Mouse (Mus musculus) spleen, adult 2 months (tissue): ENCODE measurements around the gene Gldn. TPM values are rescaled to one million over a fixed set of nuclear protein-coding genes. Genes with fewer than 3 reads are reported as not detected.

ENCODE experiments used
- DNase-seq, 2 experiments: peaks; one replicate each; pipeline versions ENCODE4 v3.0.0 to v3.0.0-alpha.2; 2012 to 2021; ENCODE audit warnings: low spot score in 2 of 2, low read depth in 1 of 2
- H3K27ac ChIP-seq: fragments of 200-500 bp; 2 replicates; pipeline ENCODE4 v1.5.1; 2012; ENCODE audit warnings: low read length, inconsistent platforms; ENCODE audit not compliant: insufficient read depth
- H3K27me3 ChIP-seq: fragments of 200-500 bp; 2 replicates; pipeline ENCODE4 v1.6.1; 2012; ENCODE audit warnings: mild to moderate bottlenecking, moderate library complexity, low read length, inconsistent platforms; ENCODE audit not compliant: control insufficient read depth, insufficient read depth
- H3K36me3 ChIP-seq: fragments of 200-500 bp; 2 replicates; pipeline ENCODE4 v1.6.1; 2012; ENCODE audit warnings: mild to moderate bottlenecking, low read length, inconsistent platforms; ENCODE audit not compliant: control insufficient read depth, insufficient read depth
- H3K4me1 ChIP-seq: fragments of 200-500 bp; 2 replicates; pipeline ENCODE4 v1.6.1; 2011; ENCODE audit warnings: inconsistent platforms; ENCODE audit not compliant: control insufficient read depth, insufficient read depth, insufficient read length
- H3K4me3 ChIP-seq: fragments of 200-500 bp; 2 replicates; pipeline ENCODE4 v1.5.1; 2011; ENCODE audit warnings: mild to moderate bottlenecking, inconsistent platforms; ENCODE audit not compliant: insufficient read depth, insufficient read length; ENCODE audit errors: extremely low read depth
- CTCF ChIP-seq: fragments of 200-500 bp; IDR thresholded peaks from 2 replicates; pipeline ENCODE4 v1.5.1; 2011; ENCODE audit warnings: mild to moderate bottlenecking, inconsistent platforms; ENCODE audit not compliant: insufficient read depth, insufficient read length, insufficient replicate concordance; ENCODE audit errors: extremely low read depth
- POLR2A ChIP-seq: fragments of 200-500 bp; IDR thresholded peaks from 2 replicates; pipeline ENCODE4 v1.6.1; 2011; ENCODE audit warnings: low read depth, low read length, inconsistent platforms
- WGBS: fragments of 180-500 bp; shearing (Covaris S2); methylation state at CpG from one replicate; pipeline ENCODE4 v1.1.7; 2018; 5-methylcytosine and 5-hydroxymethylcytosine counted together
- polyA plus RNA-seq: library from polyadenylated mRNA; depleted of rRNA; stranded (reverse); fragments of >200 nt; gene quantifications from 2 replicates; pipeline ENCODE4 v1.2.3, GENCODE M21; 2012

Gene Gldn
- polyA plus RNA-seq, 1 experiment, result 0.07 TPM

GRCm38 (mm10) chr9:54279046-54279589 lies 7.2 kb upstream of the Gldn start:
- no peak for TF ChIP-seq CTCF
- no peak for TF ChIP-seq POLR2A
- 82% methylated on average over 12 of the region's 12 CpGs for WGBS
- no peak overlapping the region for H3K27ac ChIP-seq
- no peak overlapping the region for H3K4me3 ChIP-seq
- H3K36me3 ChIP-seq, result no peaks in the 10 kb centered on the region
- H3K4me1 ChIP-seq, result no peaks in the 10 kb centered on the region
- DNase-seq, result no peak
- no peaks in the 10 kb centered on the region for H3K27me3 ChIP-seq

GRCm38 (mm10) chr9:54287804-54288203 lies 1.5 kb downstream of the Gldn start:
- Histone ChIP-seq H3K36me3 (no peaks in the 10 kb centered on the region), H3K27me3 (no peaks in the 10 kb centered on the region), H3K4me3 (no peak overlapping the region), H3K27ac (no peak overlapping the region), H3K4me1 (no peaks in the 10 kb centered on the region)
- WGBS, result 76% methylated on average over 5 of the region's 5 CpGs
- DNase-seq, result no peak
- TF ChIP-seq CTCF (no peak), POLR2A (no peak)

- no peak overlapping the region for H3K27ac ChIP-seq
- H3K36me3 ChIP-seq, result no peaks in the 10 kb centered on the region
- DNase-seq, result no peak
- no peaks in the 10 kb centered on the region for H3K27me3 ChIP-seq
- no peaks in the 10 kb centered on the region for H3K4me1 ChIP-seq
- 88% methylated on average over 3 of the region's 3 CpGs for WGBS
- TF ChIP-seq CTCF (no peak), POLR2A (no peak)
- no peak overlapping the region for H3K4me3 ChIP-seq
These were observed 13.1 kb downstream of the Gldn start for GRCm38 (mm10) chr9:54299389-54299788.

GRCm38 (mm10) chr9:54299792-54300191 lies 13.5 kb downstream of the Gldn start:
- Histone ChIP-seq H3K27me3 (no peaks in the 10 kb centered on the region), H3K4me3 (no peak overlapping the region), H3K36me3 (no peaks in the 10 kb centered on the region), H3K4me1 (no peaks in the 10 kb centered on the region), H3K27ac (no peak overlapping the region)
- no peak for DNase-seq
- no peak for TF ChIP-seq POLR2A
- no peak for TF ChIP-seq CTCF

GRCm38 (mm10) chr9:54301255-54301654 lies 15.0 kb downstream of the Gldn start:
- Histone ChIP-seq H3K36me3 (no peaks in the 10 kb centered on the region), H3K27me3 (no peaks in the 10 kb centered on the region), H3K4me3 (no peak overlapping the region), H3K4me1 (no peaks in the 10 kb centered on the region), H3K27ac (no peak overlapping the region)
- whole genome bisulfite sequencing, result 78% methylated on average over 4 of the region's 4 CpGs
- no peak for DNase-seq
- TF ChIP-seq CTCF (no peak), POLR2A (no peak)

GRCm38 (mm10) chr9:54308209-54308608 lies 21.9 kb downstream of the Gldn start:
- TF ChIP-seq CTCF (no peak), POLR2A (no peak)
- Histone ChIP-seq H3K27ac (no peak overlapping the region), H3K4me3 (no peak overlapping the region), H3K36me3 (no peaks in the 10 kb centered on the region), H3K27me3 (no peaks in the 10 kb centered on the region), H3K4me1 (no peaks in the 10 kb centered on the region)
- 85% methylated on average over 1 of the region's 1 CpGs for WGBS
- DNase-seq, result no peak

GRCm38 (mm10) chr9:54308751-54309358 lies 22.6 kb downstream of the Gldn start:
- H3K27ac ChIP-seq, result no peak overlapping the region
- H3K4me3 ChIP-seq, result no peak overlapping the region
- no peaks in the 10 kb centered on the region for H3K36me3 ChIP-seq
- no peaks in the 10 kb centered on the region for H3K27me3 ChIP-seq
- TF ChIP-seq POLR2A (no peak), CTCF (no peak)
- no peaks in the 10 kb centered on the region for H3K4me1 ChIP-seq
- no peak for DNase-seq
- WGBS, result 83% methylated on average over 2 of the region's 2 CpGs
